Mouse (Mus musculus) kidney, adult 8-10 months (tissue): ENCODE measurements around the gene Cox4i2.

ENCODE experiments used
- DNase-seq, 2 experiments: peaks; one replicate each; pipeline ENCODE4 v3.0.0; 2022

Gene Cox4i2

GRCm38 (mm10) chr2:152736090-152736601, 17.8 kb upstream of the Cox4i2 start, which contains the start of gene Id1:
Gene Id1, plus strand, starts transcription at chr2:152736251.
- DNase-seq: peak; percentile 93

GRCm38 (mm10) chr2:152736748-152737147, 17.2 kb upstream of the Cox4i2 start:
- DNase-seq: peak in 1 of 2 experiments; percentile 30

DNA sequence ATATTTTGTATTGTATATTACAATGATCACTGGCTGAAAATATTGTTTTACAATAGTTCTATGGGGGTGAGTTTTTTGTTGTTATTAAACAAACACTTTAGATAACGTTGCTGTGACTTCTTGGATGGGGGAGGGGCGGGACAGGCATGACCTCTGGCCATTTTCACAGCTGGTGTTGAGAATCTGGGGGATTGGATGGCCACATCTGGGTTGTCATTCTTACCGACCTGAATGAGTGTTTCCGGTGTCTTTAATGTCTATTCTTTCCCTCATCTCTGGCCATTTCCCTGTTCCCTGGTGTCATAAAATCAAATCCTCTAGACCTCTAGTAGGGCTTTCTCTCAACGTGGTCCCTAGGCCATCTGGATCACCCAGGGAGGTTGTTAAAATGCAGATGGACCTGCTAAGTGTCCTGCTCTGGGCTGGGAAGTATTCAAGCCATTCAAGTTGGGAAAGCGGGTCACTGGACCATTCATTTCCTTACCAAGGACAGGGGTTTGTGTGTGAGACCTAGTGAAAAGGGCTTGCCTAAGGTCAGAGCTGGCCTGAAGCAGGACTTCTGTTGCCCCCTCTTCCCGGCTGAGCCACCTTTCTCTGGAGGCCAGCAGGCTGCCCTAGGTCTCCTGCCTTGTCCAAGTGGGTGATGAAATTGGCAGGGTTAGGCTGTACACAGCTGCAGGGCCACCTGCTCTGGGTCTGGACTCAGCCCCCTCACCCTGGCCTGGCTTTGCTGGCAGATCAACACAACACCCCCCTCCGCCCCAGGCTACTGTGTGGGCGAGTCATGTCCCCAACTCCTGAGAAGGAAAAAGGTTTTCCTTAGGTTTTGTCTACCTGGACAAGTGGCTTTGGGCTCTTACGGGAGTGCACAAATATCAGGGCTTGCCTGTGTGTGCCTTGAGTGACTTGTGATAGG, 16.4 kb upstream of the Cox4i2 start:
- DNase-seq: peak in 1 of 2 experiments; percentile 33

DNA sequence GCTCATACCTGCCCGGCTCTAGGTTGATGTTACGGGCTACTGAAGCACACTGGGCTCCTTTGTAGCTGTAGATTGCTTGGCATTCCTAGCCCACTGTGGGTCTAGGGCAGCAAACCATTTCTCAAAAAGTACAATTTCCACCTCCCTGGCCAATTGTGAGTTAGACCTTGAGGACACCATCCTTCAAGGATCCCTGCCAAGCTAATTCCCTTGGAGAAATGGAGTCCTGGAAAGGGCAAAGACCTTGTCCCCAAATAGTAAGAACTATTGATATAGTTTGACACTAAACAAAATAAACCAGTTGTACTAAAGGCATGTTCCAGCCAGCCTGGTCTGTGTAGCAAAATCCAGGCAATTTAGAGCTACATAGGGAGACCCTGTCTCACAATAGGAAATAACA, 15.6 kb upstream of the Cox4i2 start:
- DNase-seq: peak in 1 of 2 experiments; percentile 15

GRCm38 (mm10) chr2:152739031-152739841, 14.7 kb upstream of the Cox4i2 start:
- peak; percentile 89 to 94 for DNase-seq

DNA sequence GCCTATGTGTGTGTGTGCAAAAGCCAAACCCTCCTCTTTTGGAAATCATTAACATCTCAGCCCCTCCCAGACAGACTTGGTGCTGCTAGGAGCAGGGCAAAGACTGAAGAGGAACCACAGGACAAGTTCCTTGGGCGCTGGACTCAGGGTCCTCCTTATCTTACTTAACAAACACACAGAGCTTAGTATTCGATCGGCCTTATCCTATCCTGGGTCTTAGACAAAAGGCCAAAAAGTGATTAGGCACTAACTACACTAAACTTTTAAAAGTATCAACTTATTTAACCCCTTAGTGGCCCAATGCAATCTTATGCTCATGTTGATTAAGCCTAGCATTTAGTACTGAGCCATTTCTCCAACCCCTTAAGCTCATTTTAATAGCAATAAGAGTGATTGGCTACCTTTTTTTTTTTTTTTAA, 14.1 kb upstream of the Cox4i2 start:
- peak; percentile 76 to 91 for DNase-seq

- no peak for DNase-seq
Measured at GRCm38 (mm10) chr2:152740490-152740889, 13.5 kb upstream of the Cox4i2 start.

DNA sequence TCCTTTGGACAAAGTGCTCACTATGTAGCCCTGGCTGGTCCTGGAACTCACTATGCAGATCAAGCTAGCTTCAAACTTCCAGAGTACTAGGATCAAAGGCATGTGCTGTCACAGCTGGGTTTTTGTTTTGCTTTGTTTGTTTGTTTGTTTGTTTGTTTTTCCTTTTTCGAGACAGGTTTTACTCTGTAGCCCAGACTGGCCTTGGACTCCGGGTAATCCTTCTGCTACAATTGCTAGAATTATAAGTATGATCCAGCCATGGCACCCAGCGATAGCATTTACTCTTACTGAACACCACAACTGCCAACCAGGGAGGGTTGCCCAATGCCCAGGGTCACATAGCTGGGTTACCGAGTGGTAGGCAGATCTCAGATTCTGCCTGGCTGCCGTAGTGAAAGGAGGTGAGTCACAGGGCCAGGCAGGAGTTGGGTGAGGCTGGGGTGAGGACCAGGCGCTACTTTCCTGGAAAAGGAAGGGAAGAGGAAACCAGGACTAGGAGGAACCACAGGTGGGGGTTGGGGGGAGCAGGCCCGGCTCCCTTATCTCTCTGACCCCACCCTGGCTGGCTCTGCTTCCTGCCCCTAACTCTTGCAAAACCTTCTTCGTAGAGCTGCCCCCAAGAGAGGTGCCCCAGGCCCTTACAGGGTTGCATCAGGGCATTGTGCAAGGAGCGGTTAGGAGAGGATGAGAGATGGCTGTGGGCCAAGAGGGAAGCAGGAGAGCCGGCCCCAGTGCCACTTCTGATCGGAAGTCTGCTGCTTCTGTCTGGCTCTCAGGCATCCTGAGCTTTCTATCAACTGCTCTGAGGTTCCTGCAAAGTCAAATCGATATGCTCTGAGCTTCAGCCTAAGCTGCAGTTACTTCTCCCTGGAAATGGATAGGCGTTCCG, 12.6 kb upstream of the Cox4i2 start:
- peak; percentile 63 to 82 for DNase-seq

- peak; percentile 58 to 82 for DNase-seq
Measured at GRCm38 (mm10) chr2:152742435-152742834, 11.5 kb upstream of the Cox4i2 start.

DNA sequence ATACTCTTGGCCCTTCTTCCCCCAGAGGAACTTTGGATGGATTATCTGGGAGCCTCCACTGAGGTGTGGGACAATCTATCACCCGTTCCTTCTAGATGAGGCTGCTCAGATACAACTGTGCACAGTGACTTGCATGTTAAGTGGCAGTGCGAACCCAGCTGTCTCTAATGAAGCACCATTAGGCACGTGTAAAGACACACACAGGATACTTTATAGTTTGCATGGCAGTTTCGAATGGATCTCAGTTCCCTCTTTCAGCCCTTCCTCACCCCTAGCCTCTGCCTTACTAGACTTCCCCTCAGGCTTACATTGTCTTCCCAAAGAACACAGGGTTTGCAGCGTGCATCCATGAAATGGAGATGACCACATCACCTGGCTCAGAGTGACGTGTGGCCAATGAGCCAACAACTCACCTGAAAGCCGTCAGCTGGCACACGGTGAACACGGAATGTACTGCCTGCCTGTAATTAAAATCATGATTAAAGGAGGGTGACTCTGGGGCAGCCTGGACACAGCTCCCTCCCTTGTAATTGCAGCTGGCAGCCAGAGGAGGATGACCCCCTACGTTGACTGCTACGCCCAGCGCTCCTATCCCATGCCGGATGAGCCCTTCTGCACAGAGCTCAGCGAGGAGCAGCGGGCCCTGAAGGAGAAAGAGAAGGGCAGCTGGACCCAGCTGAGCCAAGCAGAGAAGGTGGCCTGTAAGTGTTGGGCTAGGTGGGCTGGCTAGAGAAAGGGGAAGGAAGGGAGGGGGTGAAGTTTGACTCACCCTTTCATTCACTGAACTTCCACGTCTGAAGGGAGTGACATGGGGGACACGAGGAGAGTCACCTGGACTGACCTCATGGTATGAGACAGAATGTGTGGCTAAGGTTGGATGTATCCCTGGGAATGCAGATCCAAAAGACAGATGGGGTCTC, 2.8 kb downstream of the Cox4i2 start:
- DNase-seq: no peak

GRCm38 (mm10) chr2:152757478-152757877, 3.5 kb downstream of the Cox4i2 start:
- no peak for DNase-seq

- DNase-seq: no peak
Measured at GRCm38 (mm10) chr2:152758351-152758750, 4.4 kb downstream of the Cox4i2 start.

DNA sequence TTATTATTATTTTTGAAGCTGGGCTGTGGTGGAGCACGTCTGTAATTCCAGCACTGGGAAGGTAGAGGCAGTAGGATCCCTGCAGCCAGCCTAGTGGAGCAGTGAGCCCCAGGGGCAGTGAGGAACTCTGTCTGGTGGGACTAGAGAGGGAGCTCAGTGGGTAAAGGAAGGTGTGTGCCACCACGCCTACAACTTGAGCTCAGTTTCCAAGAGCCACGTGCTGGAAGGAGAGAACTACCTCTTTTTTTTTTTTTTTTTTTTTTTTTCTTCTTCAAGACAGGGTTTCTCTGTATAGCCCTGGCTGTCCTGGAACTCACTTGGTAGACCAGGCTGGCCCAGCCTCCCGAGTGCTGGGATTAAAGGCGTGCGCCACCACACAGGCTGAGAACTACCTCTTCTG, 9.3 kb downstream of the Cox4i2 start:
- DNase-seq: no peak

DNA sequence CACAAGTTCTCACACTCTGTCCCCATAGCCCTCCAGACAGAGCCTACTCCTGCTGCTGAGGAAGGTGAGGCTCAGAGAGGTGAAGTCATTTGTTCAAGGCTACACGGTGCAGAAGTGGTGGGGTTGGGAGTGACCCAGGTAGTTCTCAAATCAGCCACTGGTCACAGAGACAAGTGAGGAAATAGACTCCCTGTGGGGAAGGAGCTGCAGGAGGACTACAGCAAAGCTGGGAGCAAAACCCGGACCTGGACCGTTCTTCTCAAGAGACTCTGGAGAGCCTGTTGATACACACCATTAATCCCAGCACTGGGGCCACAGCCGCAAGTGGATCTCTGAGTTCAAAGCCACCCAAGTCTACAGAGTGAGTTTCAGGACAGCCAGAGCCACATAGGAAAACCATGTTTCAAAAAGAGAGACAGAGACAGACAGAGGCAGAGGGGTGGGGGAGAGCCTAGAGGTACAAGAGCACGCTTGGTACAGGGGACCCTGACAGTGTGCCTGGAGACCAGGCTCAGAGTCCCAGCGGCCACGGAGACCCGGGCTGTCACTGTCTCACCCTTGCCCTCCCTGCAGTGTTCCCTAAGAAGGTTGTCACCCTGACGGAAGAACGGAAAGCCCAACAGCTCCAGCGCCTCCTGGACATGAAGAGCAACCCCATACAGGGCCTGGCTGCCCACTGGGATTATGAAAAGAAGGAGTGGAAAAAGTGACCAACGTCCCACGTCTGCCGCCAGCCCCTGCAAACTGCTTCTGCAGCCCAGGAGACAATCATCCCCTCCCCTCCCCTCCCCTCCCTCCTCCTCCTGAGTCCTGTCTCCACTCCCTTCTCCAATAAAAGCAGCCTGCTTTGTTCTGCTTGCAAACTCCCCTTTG, 10.4 kb downstream of the Cox4i2 start:
- no peak for DNase-seq

- no peak for DNase-seq
Measured at GRCm38 (mm10) chr2:152765045-152765674, 11.2 kb downstream of the Cox4i2 start.

DNA sequence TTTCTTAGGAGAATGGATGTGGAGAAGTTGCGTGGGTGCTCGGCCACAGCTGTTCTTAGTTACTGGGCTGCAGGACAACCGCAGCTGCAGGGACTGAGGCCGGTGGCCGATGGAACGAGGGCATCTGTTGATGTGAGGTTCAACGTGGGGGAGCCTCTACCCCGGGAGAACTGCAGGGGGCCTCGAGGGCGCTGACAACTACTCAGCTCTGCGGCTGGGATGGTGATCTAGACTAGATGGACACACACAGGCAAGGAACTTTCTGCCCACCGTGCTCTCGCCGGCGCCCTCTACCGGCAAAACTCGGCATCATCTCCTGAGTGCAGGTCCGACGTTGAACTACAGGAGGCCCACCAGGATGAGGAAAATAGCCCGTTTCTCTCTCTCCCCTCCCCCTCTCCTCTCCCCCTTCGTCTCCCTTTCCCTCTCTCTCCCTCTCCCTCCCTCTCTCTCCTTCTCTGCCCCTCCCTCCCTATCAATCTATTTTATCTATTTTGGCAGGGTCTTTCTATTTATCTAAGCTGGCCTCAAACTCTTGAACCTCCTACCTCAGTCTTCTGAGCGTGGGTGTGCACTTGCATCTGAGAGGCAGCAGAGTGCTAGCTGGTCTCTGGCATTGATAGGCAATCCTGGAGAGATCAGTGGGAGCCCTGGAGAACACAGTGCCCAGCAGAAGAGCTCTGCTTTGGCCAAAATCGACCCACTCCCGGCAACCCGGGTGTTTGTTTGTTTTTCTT, 12.6 kb downstream of the Cox4i2 start:
- DNase-seq: peak; percentile 85 to 94

DNA sequence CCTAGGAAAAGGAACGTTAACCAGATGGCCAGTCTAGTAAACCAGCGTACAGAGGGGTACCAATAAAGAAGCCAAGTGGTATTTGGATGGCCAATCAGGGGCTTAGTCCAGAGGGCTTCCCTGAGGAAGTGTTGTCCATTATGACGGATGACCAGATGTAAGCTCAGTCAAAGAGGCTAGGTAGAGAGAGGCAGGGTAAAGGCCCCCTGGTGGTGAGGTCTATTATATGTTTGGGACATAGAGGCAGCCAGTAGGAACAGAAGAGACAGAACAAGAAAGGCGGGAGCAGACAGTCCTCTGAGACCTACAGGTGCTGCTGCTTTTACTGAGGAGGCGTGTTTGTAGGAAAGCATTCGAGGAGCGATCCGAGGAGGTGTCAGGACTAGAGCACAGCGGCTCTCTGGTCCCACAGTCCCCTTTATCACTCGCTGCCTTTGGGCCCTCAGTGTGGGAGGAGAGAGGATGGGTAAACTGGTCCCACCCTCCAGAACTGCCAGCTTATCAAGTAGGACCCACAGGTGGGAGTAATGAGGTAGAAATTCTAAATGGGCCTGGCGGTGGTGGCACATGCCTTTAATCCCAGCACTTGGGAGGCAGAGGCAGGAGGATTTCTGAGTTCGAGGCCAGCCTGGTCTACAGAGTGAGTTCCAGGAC, 13.8 kb downstream of the Cox4i2 start:
- peak; percentile 77 to 80 for DNase-seq

DNA sequence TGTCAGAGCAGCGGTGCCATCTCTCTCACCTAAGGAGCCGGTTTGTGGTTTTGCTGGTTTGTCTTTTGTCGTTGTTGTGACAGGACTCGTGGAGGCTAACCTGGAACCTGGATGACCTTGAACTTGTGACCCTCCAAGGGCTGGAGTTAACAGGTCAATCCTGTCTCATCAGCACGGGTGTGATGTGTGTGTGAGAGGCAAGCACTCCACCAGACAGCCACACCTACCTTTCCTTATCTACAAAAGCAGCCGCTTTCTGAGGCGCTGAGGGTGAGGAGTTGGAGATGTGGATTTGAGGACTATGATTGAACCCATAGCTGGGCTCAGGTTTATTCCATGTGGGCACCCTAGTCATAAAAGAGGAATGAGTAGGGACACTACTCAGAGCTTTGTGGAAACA, 15.7 kb downstream of the Cox4i2 start:
- DNase-seq: no peak
